8 mouse cellular contexts compared by ENCODE assay signal in genomic region chr5:64811500-64812123, GRCm38 (mm10). TPM values are rescaled to one million over a fixed set of nuclear protein-coding genes. Genes with fewer than 3 reads are reported as not detected.
DNase-seq lines count a peak whose midpoint lies in the region; ATAC-seq lines count a peak whose summit lies in the region.

No protein-coding gene starts in this region.

- H3K4me1 ChIP-seq in embryonic facial prominence, embryonic 13.5 days: peaks cover 72% of the 10 kb centered on the region
- peaks cover 84% of the 10 kb centered on the region for H3K4me1 ChIP-seq in heart, embryonic 15.5 days (replicated peaks)
- H3K4me1 ChIP-seq in stomach, embryonic 15.5 days: peaks cover 63% of the 10 kb centered on the region

- H3K36me3 ChIP-seq in embryonic facial prominence, embryonic 13.5 days: no peaks in the 10 kb centered on the region
- no peaks in the 10 kb centered on the region for H3K36me3 ChIP-seq in heart, embryonic 15.5 days
- peaks cover 4% of the 10 kb centered on the region; the same call in 1 of the 2 replicates for H3K36me3 ChIP-seq in stomach, embryonic 15.5 days

- peak overlapping the region; percentile 55 for H3K4me2 ChIP-seq in embryonic facial prominence, embryonic 13.5 days
- H3K4me2 ChIP-seq in heart, embryonic 15.5 days: peak overlapping the region; percentile 61
- H3K4me2 ChIP-seq in stomach, embryonic 15.5 days: peak overlapping the region; percentile 51

- no peaks in the 10 kb centered on the region for H3K27me3 ChIP-seq in embryonic facial prominence, embryonic 13.5 days
- no peaks in the 10 kb centered on the region for H3K27me3 ChIP-seq in heart, embryonic 15.5 days
- no peaks in the 10 kb centered on the region for H3K27me3 ChIP-seq in stomach, embryonic 15.5 days (replicated peaks)

- ATAC-seq in embryonic facial prominence, embryonic 13.5 days (ENCODE audit: insufficient number of reproducible peaks, insufficient read depth, low FRiP score, low TSS enrichment, low read depth): peak; percentile 40
- peak; percentile 67 for ATAC-seq in heart, embryonic 15.5 days (replicated peaks; ENCODE audit: insufficient number of reproducible peaks, insufficient read depth, low FRiP score, low read depth)
- peak; percentile 92 for ATAC-seq in stomach, embryonic 15.5 days (ENCODE audit: insufficient read depth, low FRiP score, low read depth)

- peak overlapping the region; percentile 23; the same call in 1 of the 2 replicates for H3K4me3 ChIP-seq in embryonic facial prominence, embryonic 13.5 days
- peak overlapping the region; percentile 30 for H3K4me3 ChIP-seq in heart, embryonic 15.5 days
- peak overlapping the region; percentile 31 for H3K4me3 ChIP-seq in stomach, embryonic 15.5 days (replicated peaks)

- peak overlapping the region; percentile 63 for H3K9ac ChIP-seq in embryonic facial prominence, embryonic 13.5 days
- H3K9ac ChIP-seq in heart, embryonic 15.5 days: peak overlapping the region; percentile 46
- H3K9ac ChIP-seq in stomach, embryonic 15.5 days: no peak overlapping the region

- H3K27ac ChIP-seq in embryonic facial prominence, embryonic 13.5 days: peak overlapping the region; percentile 92
- H3K27ac ChIP-seq in heart, embryonic 15.5 days: peak overlapping the region; percentile 91
- peak overlapping the region; percentile 94 for H3K27ac ChIP-seq in stomach, embryonic 15.5 days

- 7% methylated on average over 14 of the region's 14 CpGs for WGBS in embryonic facial prominence, embryonic 13.5 days
- 5% methylated on average over 14 of the region's 14 CpGs for WGBS in heart, embryonic 15.5 days
- 7% methylated on average over 13 of the region's 14 CpGs for WGBS in stomach, embryonic 15.5 days

- peak; percentile 39 to 44 for DNase-seq in B cell, adult 2 months
- peak; percentile 77 for DNase-seq in NIH3T3 (ENCODE audit: low read depth)
- DNase-seq in kidney, postnatal 10 days: peak; percentile 60
- DNase-seq in lung, postnatal 4 days: peak; percentile 72 to 82
- no peak for DNase-seq in frontal cortex, postnatal 25 days (ENCODE audit: low spot score in 2 of 2)

- no peaks in the 10 kb centered on the region for H3K9me3 ChIP-seq in embryonic facial prominence, embryonic 13.5 days
- H3K9me3 ChIP-seq in heart, embryonic 15.5 days (replicated peaks): no peaks in the 10 kb centered on the region
- H3K9me3 ChIP-seq in stomach, embryonic 15.5 days: no peaks in the 10 kb centered on the region

RNA-seq across cellular contexts. Expression of gene Klf3, which starts 8.4 kb away (rescaled TPM):
- polyA plus RNA-seq in embryonic facial prominence, embryonic 13.5 days (2015; fragmentation: Nextera tagmentation; extraction: Ambion mirVana): 58.2 and 58.3 TPM in 2 replicates
- 44.3 and 53.3 TPM in 2 replicates for polyA plus RNA-seq in heart, embryonic 15.5 days (2015; fragmentation: Nextera tagmentation; extraction: Ambion mirVana)
- 103 and 104 TPM in 2 replicates for polyA plus RNA-seq in stomach, embryonic 15.5 days (2015; fragmentation: Nextera tagmentation; extraction: Ambion mirVana)

Comparison
In these comparisons a context has a peak if more than half of its experiments do, and no peak if none do; other contexts are left out.
1. DNase-seq: peak in B cell, adult 2 months (2 of 2), NIH3T3 (single experiment), kidney, postnatal 10 days (single experiment) and lung, postnatal 4 days (2 of 2); none in frontal cortex, postnatal 25 days (0 of 2).
2. ATAC-seq: peak in every context shown above with its lines; median percentile 92 in stomach, embryonic 15.5 days; 67 in heart, embryonic 15.5 days; 40 in embryonic facial prominence, embryonic 13.5 days.
3. Peak in every context shown above with its lines, with median percentiles within 50 percentile points of each other: H3K27ac ChIP-seq, H3K4me2 ChIP-seq and H3K4me3 ChIP-seq.